ENCODE assay signal across 6 mouse cellular contexts in genomic region chr4:122897750-122898149, GRCm38 (mm10).
"Had no signal": no experiment of that assay in that cellular context is flagged by ENCODE, and none has a peak within 500 bp of the region (broad histone marks: within the 10 kb centered on the region; RNA-seq: fewer than 3 reads in every experiment).

No protein-coding gene starts in this region.

- H3K4me3 ChIP-seq: megakaryocyte, embryonic 14.5 days; midbrain, embryonic 13.5 days; midbrain, embryonic 15.5 days; neural tube, embryonic 12.5 days had no signal

- H3K27me3 ChIP-seq: megakaryocyte, embryonic 14.5 days; midbrain, embryonic 13.5 days; midbrain, embryonic 15.5 days; neural tube, embryonic 12.5 days had no signal

- H3K36me3 ChIP-seq: midbrain, embryonic 13.5 days; midbrain, embryonic 15.5 days; neural tube, embryonic 12.5 days had no signal

- H3K9ac ChIP-seq: lung, embryonic 14.5 days; midbrain, embryonic 13.5 days; midbrain, embryonic 15.5 days; neural tube, embryonic 12.5 days had no signal

- H3K4me1 ChIP-seq: midbrain, embryonic 13.5 days; midbrain, embryonic 15.5 days; neural tube, embryonic 12.5 days had no signal

- ATAC-seq: midbrain, embryonic 13.5 days had no signal

- H3K9me3 ChIP-seq: midbrain, embryonic 13.5 days; midbrain, embryonic 15.5 days; neural tube, embryonic 12.5 days had no signal

- H3K4me2 ChIP-seq: lung, embryonic 14.5 days; midbrain, embryonic 11.5 days; midbrain, embryonic 13.5 days; midbrain, embryonic 15.5 days; neural tube, embryonic 12.5 days had no signal

- H3K27ac ChIP-seq: midbrain, embryonic 13.5 days; midbrain, embryonic 15.5 days; neural tube, embryonic 12.5 days had no signal
